Mouse (Mus musculus) adrenal gland, postnatal 4 days (tissue): Measurements from ENCODE around the gene Dhcr24. TPM values are rescaled to one million over a fixed set of nuclear protein-coding genes. Genes with fewer than 3 reads are reported as not detected.
A peak's percentile ranks its signal among the peaks of the same experiment; 100 is the strongest.

Experiments
- DNase-seq, 2 experiments: peaks; one replicate each; pipeline ENCODE4 v3.0.0; 2021 to 2022; ENCODE audit warnings: low spot score in 2 of 2, mixed read lengths in 2 of 2
- total RNA-seq, 2 experiments: library from RNA; stranded (reverse); gene quantifications; 2 replicates each; pipeline ENCODE4 v1.2.3; 2021

Dhcr24 gene
- total RNA-seq, 2 experiments from 2014 or later = 51.2 to 70.5 TPM

DNA sequence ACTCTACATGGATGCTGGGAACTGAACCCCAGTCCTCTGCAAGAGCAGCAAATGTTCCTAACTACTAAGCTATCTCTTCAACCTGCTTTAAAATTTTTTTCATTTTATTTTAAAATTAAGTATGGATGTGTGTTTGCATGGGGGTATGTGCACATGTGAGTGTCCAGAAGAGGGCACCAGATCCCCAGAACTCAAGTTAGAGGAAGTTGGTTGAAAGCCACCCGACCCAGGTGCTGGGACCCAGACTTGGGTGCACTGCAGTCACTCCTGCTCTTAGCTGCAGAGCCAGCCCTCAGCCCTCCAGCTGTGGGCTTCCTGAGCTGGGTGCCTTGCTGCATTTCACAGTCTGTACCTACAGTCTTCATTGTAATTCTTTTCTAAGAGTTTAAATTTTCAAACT, 38.6 kb downstream of the Dhcr24 start:
- DNase-seq = no peak

DNA sequence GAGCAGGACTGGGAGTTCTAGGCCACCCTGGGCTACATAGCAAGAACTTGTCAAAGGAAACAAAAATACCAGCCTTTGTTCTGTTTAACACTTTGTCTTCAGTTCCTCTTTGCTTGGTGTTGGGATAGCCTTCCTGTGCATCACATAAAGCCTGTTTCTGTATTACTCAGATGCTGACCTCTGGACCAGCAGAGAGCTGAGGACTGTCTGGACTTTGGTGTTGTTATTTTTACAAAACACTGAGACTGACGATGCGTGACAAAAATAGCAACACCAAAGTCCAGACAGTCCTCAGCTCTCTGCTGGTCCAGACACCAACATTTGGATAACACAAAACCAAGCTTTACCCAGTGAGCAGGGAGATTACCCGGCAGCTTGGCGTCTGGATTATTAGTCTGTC, 39.9 kb downstream of the Dhcr24 start:
- no peak for DNase-seq

DNA sequence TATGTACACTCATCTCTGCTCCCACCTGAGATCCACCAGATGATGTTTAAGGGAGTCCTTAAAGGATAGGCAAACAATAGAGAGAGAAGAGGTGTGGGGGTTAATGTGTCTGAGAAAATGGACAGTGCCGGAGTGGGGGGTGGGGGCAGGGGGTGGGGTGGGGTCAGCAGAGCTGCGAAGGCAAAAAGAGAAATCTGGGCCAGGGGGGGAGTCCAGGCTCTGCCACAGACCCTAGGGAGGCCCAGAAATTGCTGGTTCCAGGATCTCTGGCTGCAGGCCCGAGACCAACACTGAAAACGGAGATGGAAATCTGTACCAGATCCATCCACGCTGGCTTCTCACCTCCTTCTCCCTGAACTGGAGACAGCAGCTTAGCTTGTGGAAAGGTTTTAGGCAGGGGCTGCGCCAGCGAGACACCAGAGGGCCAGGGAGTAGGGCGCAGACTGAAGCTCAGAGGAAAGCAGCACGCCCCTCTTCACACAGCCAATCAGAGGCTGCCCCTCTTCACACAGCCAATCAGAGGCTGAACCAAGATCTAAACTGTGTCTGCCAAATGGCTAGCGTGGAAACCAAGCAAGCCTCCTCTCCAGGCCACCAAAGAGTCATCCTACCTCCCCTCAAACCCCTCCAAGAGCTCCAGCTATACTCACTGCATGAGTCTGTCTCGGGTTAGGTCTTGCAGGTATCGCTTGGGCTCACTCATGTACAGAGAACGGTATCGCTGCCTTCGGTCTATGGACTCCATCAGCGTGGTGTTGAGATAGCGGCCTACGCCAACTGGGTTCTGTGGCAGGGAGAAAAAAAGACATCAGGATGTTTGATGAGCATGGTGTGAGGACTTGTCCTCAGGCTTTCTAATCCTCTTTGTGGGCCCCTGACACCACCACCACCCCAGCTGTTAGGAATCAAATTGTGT, 46.1 kb downstream of the Dhcr24 start:
- DNase-seq = no peak

DNA sequence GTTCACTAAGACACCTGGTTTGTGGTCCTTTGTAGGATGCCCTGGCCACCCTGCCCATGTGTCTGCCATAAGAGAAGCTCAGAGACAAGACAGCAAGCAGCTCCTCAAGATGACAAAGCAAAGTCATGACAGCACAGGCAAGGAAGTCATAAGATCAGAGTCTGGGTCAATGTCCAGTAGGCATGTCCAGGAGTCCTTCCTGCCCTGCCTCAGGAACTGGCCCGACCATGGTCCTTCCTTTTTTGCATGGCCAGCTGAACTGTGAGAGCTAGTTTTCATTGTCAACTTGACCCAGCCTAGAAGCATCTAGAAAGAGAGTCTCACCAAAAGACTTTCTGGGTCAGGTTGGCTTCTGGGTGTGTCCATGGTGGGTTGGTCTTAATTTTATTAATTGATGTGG, 47.1 kb downstream of the Dhcr24 start:
- no peak for DNase-seq

DNA sequence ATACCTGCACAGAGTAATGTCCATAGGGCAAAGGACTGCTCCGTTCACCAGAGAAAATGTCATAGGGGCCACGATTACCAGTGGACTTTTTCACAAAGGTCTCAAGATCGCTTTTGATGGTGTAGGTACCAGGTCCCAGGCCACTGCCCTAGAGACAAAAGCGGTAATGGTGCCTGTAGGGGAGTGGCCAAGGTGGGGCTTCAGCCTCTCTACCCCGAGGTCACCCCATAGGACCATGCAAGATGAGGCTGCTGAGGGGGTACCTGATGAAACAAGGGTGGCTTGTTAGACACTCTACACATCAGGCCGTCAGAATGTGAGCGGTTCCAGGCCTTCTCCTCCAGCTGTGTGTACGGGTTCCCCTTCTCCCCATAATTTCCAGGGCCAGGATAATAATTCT, 52.3 kb downstream of the Dhcr24 start:
- DNase-seq = no peak

GRCm38 (mm10) chr4:106613560-106613959, 52.7 kb downstream of the Dhcr24 start:
- DNase-seq = no peak

- DNase-seq = peak in 1 of 2 experiments; percentile 45
Observed at GRCm38 (mm10) chr4:106614180-106614797, 53.5 kb downstream of the Dhcr24 start.

- DNase-seq = no peak
Observed at GRCm38 (mm10) chr4:106614881-106615280, 54.0 kb downstream of the Dhcr24 start.

GRCm38 (mm10) chr4:106615637-106616036, 54.8 kb downstream of the Dhcr24 start:
- no peak for DNase-seq

GRCm38 (mm10) chr4:106617056-106617455, 56.2 kb downstream of the Dhcr24 start, which contains the start of gene Lexm:
Gene Lexm (minus strand): TSS chr4:106617241.
- no peak for DNase-seq

GRCm38 (mm10) chr4:106618898-106619297, 58.1 kb downstream of the Dhcr24 start:
- no peak for DNase-seq

DNA sequence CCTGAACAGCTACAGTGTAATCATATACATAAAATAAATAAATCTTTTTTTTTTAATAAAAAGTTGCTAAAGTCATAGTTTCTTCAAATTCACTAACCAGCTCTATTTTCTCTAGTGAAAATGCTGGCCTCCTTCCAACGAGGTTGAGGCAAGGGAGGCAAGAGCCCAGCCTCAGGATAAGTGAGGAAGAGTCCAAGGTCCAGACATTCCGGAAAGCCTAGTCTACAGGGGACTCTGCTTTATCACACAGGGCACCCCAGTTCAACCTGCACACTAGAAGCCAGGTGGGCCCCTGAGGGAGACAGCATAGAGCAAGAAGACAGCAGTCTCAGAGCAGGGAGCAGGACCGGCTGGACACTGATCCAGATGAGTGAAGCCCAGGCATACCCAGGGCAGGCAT, 60.6 kb downstream of the Dhcr24 start:
- DNase-seq = no peak

DNA sequence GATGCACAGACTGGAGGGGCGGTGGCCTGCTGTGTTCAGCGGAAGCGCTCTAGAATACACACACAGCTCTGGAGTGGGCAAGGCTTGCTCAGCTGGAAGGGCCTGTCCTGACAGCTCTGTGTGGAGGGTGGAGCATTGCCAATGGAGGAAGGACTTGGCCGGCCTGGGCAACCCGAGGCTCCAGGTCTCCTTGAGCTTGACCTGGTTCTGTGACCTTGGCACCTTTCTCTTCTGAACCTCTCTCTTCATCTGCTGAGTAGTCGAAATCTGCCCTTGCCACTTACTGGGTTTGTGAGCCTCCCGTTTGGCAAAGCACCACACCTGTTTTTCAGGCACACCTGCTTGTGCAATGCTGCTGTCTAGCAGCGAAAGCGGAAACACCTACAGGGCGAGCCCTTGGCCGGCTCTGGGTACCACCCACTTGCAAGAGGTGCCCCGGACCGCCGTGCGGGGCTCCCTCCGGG, 61.2 kb downstream of the Dhcr24 start, which contains the start of gene Ttc22:
Gene Ttc22, plus strand, starts transcription at position 403 of the 464 bp plus-strand sequence.
- no peak for DNase-seq

DNA sequence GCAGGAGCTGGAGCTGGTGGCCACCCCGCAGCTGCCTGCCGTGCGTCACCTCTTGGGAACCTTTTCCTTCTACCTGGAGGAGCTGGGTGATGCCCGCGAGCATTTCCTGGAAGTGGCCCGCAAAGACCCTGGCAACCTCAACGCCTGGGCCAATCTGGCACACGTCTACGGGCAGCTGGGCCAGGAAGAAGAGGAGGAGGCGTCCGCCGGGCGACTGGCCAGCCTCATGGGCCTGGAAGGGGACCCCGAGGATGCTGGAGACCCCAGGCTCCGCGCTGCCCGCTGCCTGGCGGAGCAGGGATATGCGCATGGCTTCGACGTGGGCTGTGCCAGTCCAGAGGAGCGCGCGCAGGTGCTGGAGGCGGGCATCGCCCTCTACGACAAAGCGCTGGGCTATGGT, 61.9 kb downstream of the Dhcr24 start:
- DNase-seq = no peak

GRCm38 (mm10) chr4:106624271-106624670, 63.4 kb downstream of the Dhcr24 start:
- DNase-seq = no peak

GRCm38 (mm10) chr4:106627809-106628208, 67.0 kb downstream of the Dhcr24 start:
- no peak for DNase-seq

- DNase-seq = no peak
Observed at GRCm38 (mm10) chr4:106628650-106629360, 68.0 kb downstream of the Dhcr24 start.

DNA sequence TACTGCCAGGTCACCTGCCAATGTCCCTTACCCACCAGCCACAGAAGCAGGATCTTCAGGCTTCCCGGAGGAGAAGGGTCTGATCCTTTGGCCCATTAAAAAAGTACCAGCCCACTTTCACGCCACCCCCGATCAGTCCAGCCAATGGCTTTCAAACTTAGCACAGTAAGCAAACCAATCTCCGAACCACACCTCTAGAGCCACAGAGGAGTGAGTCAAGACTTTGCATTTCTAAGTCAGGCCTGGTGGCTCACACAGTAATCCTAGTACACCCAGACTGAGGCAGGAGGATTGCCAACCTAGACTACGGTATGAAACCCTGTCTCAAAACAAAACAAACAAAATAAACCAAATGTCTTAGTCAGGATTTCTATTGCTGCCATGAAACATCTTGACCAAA, 68.5 kb downstream of the Dhcr24 start:
- no peak for DNase-seq

GRCm38 (mm10) chr4:106630333-106631220, 69.7 kb downstream of the Dhcr24 start:
- DNase-seq = no peak

DNA sequence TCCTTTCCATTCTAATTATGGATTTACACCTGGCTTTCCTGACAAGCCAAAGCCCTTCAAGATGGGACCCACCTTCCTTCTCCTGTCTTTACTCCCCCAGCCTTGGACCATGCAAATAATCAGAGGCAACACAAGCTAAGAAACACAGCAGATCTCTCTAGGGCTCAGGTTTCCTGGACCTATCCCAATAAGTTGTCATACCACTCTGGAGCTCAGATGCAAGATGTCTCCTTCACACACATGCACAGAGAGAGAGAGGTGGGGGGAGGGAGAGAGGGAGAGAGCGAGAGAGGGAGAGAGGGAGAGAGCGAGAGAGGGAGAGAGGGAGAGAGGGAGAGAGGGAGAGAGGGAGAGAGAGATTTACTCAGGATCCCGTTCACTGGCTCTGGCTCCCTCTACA, 71.5 kb downstream of the Dhcr24 start:
- no peak for DNase-seq
